Mouse (Mus musculus) heart, adult 2 months (tissue): ENCODE results near the gene Ccdc88b.

Source experiments
- CTCF ChIP-seq: fragments of 200-600 bp; IDR thresholded peaks from 2 replicates; pipeline ENCODE4 v1.8.1; 2022; ENCODE audit warnings: antibody characterized with exemption, mild to moderate bottlenecking, moderate library complexity
- EP300 ChIP-seq: fragments of 200-500 bp; IDR thresholded peaks from 2 replicates; pipeline ENCODE4 v1.6.1; 2011; ENCODE audit warnings: low read depth, low read length, control low read depth; ENCODE audit not compliant: insufficient read depth
- POLR2A ChIP-seq: fragments of 200-500 bp; IDR thresholded peaks from 2 replicates; pipeline ENCODE4 v1.6.1; 2011; ENCODE audit warnings: mild to moderate bottlenecking, low read depth, low read length, control low read depth; ENCODE audit not compliant: insufficient read depth

GRCm38 (mm10) chr19:6893731-6894451, 35.9 kb upstream of the Ccdc88b start:
- no peak for TF ChIP-seq EP300
- no peak for TF ChIP-seq CTCF
- no peak for TF ChIP-seq POLR2A
